Mouse (Mus musculus) heart, adult 2 months (tissue): ENCODE measurements around the gene Ptpre.

Experiments used
- CTCF ChIP-seq: fragments of 200-600 bp; IDR thresholded peaks from 2 replicates; pipeline ENCODE4 v1.8.1; 2022; ENCODE audit warnings: antibody characterized with exemption, mild to moderate bottlenecking, moderate library complexity
- EP300 ChIP-seq: fragments of 200-500 bp; IDR thresholded peaks from 2 replicates; pipeline ENCODE4 v1.6.1; 2011; ENCODE audit warnings: low read depth, low read length, control low read depth; ENCODE audit not compliant: insufficient read depth
- POLR2A ChIP-seq: fragments of 200-500 bp; IDR thresholded peaks from 2 replicates; pipeline ENCODE4 v1.6.1; 2011; ENCODE audit warnings: mild to moderate bottlenecking, low read depth, low read length, control low read depth; ENCODE audit not compliant: insufficient read depth

DNA sequence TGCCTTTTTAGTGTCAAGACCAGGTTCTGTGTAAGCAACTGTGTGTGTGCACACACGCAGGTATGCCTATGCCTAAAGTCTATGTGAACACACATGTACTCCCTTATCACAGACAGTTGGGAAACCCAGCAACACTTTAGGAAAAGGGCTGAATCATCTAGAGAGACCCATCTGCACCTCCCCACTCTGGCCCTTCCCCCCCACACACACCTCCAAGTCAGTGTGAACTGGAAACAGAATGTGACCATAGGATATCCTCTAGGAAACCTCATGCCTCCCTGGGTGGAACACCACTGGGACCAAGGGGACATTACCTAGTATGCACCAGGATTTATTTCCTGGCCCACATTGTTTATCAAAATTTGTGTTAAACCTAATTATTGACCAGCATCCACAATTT, 112.0 kb downstream of the Ptpre start:
- TF ChIP-seq EP300: no peak
- TF ChIP-seq POLR2A: no peak
- no peak for TF ChIP-seq CTCF
